ENCODE assay signal across 8 mouse cellular contexts in genomic region chr17:35837487-35837886, GRCm38 (mm10). TPM values are rescaled to one million over a fixed set of nuclear protein-coding genes. Genes with fewer than 3 reads are reported as not detected.
A peak's percentile ranks its signal among the peaks of the same experiment; 100 is the strongest.
DNase-seq lines count a peak whose midpoint lies in the region; ATAC-seq lines count a peak whose summit lies in the region.

No protein-coding gene starts in this region.

- peak overlapping the region; percentile 81 for H3K4me3 ChIP-seq in embryonic facial prominence, embryonic 11.5 days (ENCODE audit: low read depth, low read length)
- H3K4me3 ChIP-seq in limb, embryonic 13.5 days: peak overlapping the region; percentile 76
- H3K4me3 ChIP-seq in midbrain, embryonic 16.5 days (ENCODE audit: low read depth, low read length): peak overlapping the region; percentile 72

- no peaks in the 10 kb centered on the region for H3K27me3 ChIP-seq in embryonic facial prominence, embryonic 11.5 days (ENCODE audit: control insufficient read depth, insufficient read depth, low read length)
- H3K27me3 ChIP-seq in limb, embryonic 13.5 days: no peaks in the 10 kb centered on the region
- H3K27me3 ChIP-seq in midbrain, embryonic 16.5 days (ENCODE audit: control insufficient read depth, insufficient read depth, low read depth, low read length): no peaks in the 10 kb centered on the region

- H3K4me1 ChIP-seq in embryonic facial prominence, embryonic 11.5 days (ENCODE audit: control insufficient read depth, insufficient read depth, low read length): peaks cover 6% of the 10 kb centered on the region; the same call in 1 of the 2 replicates
- peaks cover 49% of the 10 kb centered on the region for H3K4me1 ChIP-seq in limb, embryonic 13.5 days
- H3K4me1 ChIP-seq in midbrain, embryonic 16.5 days (ENCODE audit: control insufficient read depth, insufficient read depth, low read length): peaks cover 44% of the 10 kb centered on the region

- no peak for ATAC-seq in embryonic facial prominence, embryonic 11.5 days (replicated peaks; ENCODE audit: insufficient number of reproducible peaks, low FRiP score, low TSS enrichment, low read depth)
- ATAC-seq in limb, embryonic 13.5 days (ENCODE audit: low FRiP score, low read depth): no peak
- ATAC-seq in midbrain, embryonic 16.5 days: no peak

- intact Hi-C loops in gastrocnemius, postnatal 36 days (cut with DNase I): loop anchor here (2.0 kb wide), 1 partner anchor 35 kb away; no protein-coding TSS in a partner anchor

- no peak overlapping the region for H3K4me2 ChIP-seq in embryonic facial prominence, embryonic 11.5 days (ENCODE audit: low read depth, low read length)
- peak overlapping the region; percentile 80 for H3K4me2 ChIP-seq in limb, embryonic 13.5 days (replicated peaks)
- peak overlapping the region; percentile 81 for H3K4me2 ChIP-seq in midbrain, embryonic 16.5 days (ENCODE audit: low read length)

- peak overlapping the region; percentile 92 for H3K27ac ChIP-seq in embryonic facial prominence, embryonic 11.5 days (replicated peaks; ENCODE audit: low read depth, low read length)
- peak overlapping the region; percentile 97 for H3K27ac ChIP-seq in limb, embryonic 13.5 days
- peak overlapping the region; percentile 97 for H3K27ac ChIP-seq in midbrain, embryonic 16.5 days (ENCODE audit: low read length)

- WGBS in embryonic facial prominence, embryonic 11.5 days: under 1% methylated on average over 18 of the region's 18 CpGs
- WGBS in limb, embryonic 13.5 days: 0% methylated on average over 18 of the region's 18 CpGs
- WGBS in midbrain, embryonic 16.5 days: under 1% methylated on average over 18 of the region's 18 CpGs

- peaks cover 19% of the 10 kb centered on the region for H3K36me3 ChIP-seq in embryonic facial prominence, embryonic 11.5 days (replicated peaks; ENCODE audit: control insufficient read depth, insufficient read depth, low read depth, low read length)
- H3K36me3 ChIP-seq in limb, embryonic 13.5 days: peaks cover 42% of the 10 kb centered on the region
- H3K36me3 ChIP-seq in midbrain, embryonic 16.5 days (ENCODE audit: control insufficient read depth, insufficient read depth, low read length): peaks cover 19% of the 10 kb centered on the region

- H3K9me3 ChIP-seq in embryonic facial prominence, embryonic 11.5 days (replicated peaks; ENCODE audit: control insufficient read depth, low read length): no peaks in the 10 kb centered on the region
- H3K9me3 ChIP-seq in limb, embryonic 13.5 days: no peaks in the 10 kb centered on the region
- no peaks in the 10 kb centered on the region for H3K9me3 ChIP-seq in midbrain, embryonic 16.5 days (replicated peaks; ENCODE audit: control insufficient read depth, low read length, poor library complexity, severe bottlenecking)

- peak; percentile 30 for DNase-seq in gastrocnemius, adult 18-20 months (ENCODE audit: low spot score)
- DNase-seq in gastrocnemius, postnatal 36 days: no peak
- peak; percentile 68 for DNase-seq in Muller cell, postnatal 12 days (ENCODE audit: inconsistent ontology term)
- DNase-seq in embryonic facial prominence, embryonic 11.5 days (ENCODE audit: low spot score): peak; percentile 75
- peak; percentile 73 for DNase-seq in heart, postnatal 4 days
- peak; percentile 81 for DNase-seq in thymus, postnatal 25 days

- peak overlapping the region; percentile 97 for H3K9ac ChIP-seq in embryonic facial prominence, embryonic 11.5 days (replicated peaks; ENCODE audit: low read length)
- H3K9ac ChIP-seq in limb, embryonic 13.5 days: peak overlapping the region; percentile 98
- peak overlapping the region; percentile 93 for H3K9ac ChIP-seq in midbrain, embryonic 16.5 days (ENCODE audit: low read depth, low read length)

RNA-seq across cellular contexts. Expression of gene Tubb5, which starts 0.6 kb away (rescaled TPM):
- 10 to 100 TPM; 25.7 to 34.7 TPM for total RNA-seq in gastrocnemius, adult 18-20 months (2021)
- 10 to 100 TPM; 34.7 to 38.6 TPM for total RNA-seq in gastrocnemius, postnatal 36 days (2021)
- polyA plus RNA-seq in embryonic facial prominence, embryonic 11.5 days (2014; fragmentation: Nextera tagmentation; extraction: Ambion mirVana): 1,420 and 1,481 TPM in 2 replicates
- 100 to 1,000 TPM; 908 to 913 TPM for total RNA-seq in heart, postnatal 4 days (2021)
- polyA plus RNA-seq in limb, embryonic 13.5 days (2015; fragmentation: Nextera tagmentation; extraction: Ambion mirVana): 1,168 and 1,170 TPM in 2 replicates
- 1,852 and 1,913 TPM in 2 replicates for polyA plus RNA-seq in midbrain, embryonic 16.5 days (2015; fragmentation: Nextera tagmentation; extraction: Ambion mirVana)

RNA-seq across cellular contexts. Expression of gene Mdc1, which starts 3.8 kb away (rescaled TPM):
- total RNA-seq in gastrocnemius, adult 18-20 months (2021): 1 to 10 TPM; 4.2 to 6.7 TPM
- total RNA-seq in gastrocnemius, postnatal 36 days (2021): 1 to 10 TPM; 2.9 to 3.5 TPM
- 22.2 and 23.4 TPM in 2 replicates for polyA plus RNA-seq in embryonic facial prominence, embryonic 11.5 days (2014; fragmentation: Nextera tagmentation; extraction: Ambion mirVana)
- total RNA-seq in heart, postnatal 4 days (2021): 10 to 100 TPM; 37.9 to 40.6 TPM
- polyA plus RNA-seq in limb, embryonic 13.5 days (2015; fragmentation: Nextera tagmentation; extraction: Ambion mirVana): 13.5 and 15.5 TPM in 2 replicates
- 8.6 and 10.3 TPM in 2 replicates for polyA plus RNA-seq in midbrain, embryonic 16.5 days (2015; fragmentation: Nextera tagmentation; extraction: Ambion mirVana)

RNA-seq across cellular contexts. Expression of gene Flot1, which starts 14.5 kb away (rescaled TPM):
- 10 to 100 TPM; 58.1 to 61.3 TPM for total RNA-seq in gastrocnemius, adult 18-20 months (2021)
- 10 to 100 TPM; 44.0 to 44.1 TPM for total RNA-seq in gastrocnemius, postnatal 36 days (2021)
- polyA plus RNA-seq in embryonic facial prominence, embryonic 11.5 days (2014; fragmentation: Nextera tagmentation; extraction: Ambion mirVana): 46.7 and 53.8 TPM in 2 replicates
- 100 to 1,000 TPM in 1 of 2 experiments, 10 to 100 TPM in 1; 97.8 to 105 TPM for total RNA-seq in heart, postnatal 4 days (2021)
- polyA plus RNA-seq in limb, embryonic 13.5 days (2015; fragmentation: Nextera tagmentation; extraction: Ambion mirVana): 50.2 and 57.5 TPM in 2 replicates
- 102 and 104 TPM in 2 replicates for polyA plus RNA-seq in midbrain, embryonic 16.5 days (2015; fragmentation: Nextera tagmentation; extraction: Ambion mirVana)

RNA-seq across cellular contexts. Expression of gene Ier3, which starts 16.0 kb away (rescaled TPM):
- total RNA-seq in gastrocnemius, adult 18-20 months (2021): 1 to 10 TPM; 7.1 to 8.0 TPM
- 1 to 10 TPM; 5.3 to 5.4 TPM for total RNA-seq in gastrocnemius, postnatal 36 days (2021)
- polyA plus RNA-seq in embryonic facial prominence, embryonic 11.5 days (2014; fragmentation: Nextera tagmentation; extraction: Ambion mirVana): 2.7 and 3.4 TPM in 2 replicates
- 10 to 100 TPM; 39.7 to 42.5 TPM for total RNA-seq in heart, postnatal 4 days (2021)
- polyA plus RNA-seq in limb, embryonic 13.5 days (2015; fragmentation: Nextera tagmentation; extraction: Ambion mirVana): 13.7 and 14.7 TPM in 2 replicates
- polyA plus RNA-seq in midbrain, embryonic 16.5 days (2015; fragmentation: Nextera tagmentation; extraction: Ambion mirVana): 8.9 and 10.5 TPM in 2 replicates

RNA-seq across cellular contexts. Expression of gene Nrm, which starts 23.6 kb away (rescaled TPM):
- total RNA-seq in gastrocnemius, adult 18-20 months (2021): 1 to 10 TPM in 1 of 2 experiments, under 1 TPM in 1; 0.68 to 1.5 TPM
- total RNA-seq in gastrocnemius, postnatal 36 days (2021): 1 to 10 TPM; 1.6 to 2.0 TPM
- 48.8 and 53.2 TPM in 2 replicates for polyA plus RNA-seq in embryonic facial prominence, embryonic 11.5 days (2014; fragmentation: Nextera tagmentation; extraction: Ambion mirVana)
- 10 to 100 TPM; 26.3 to 32.2 TPM for total RNA-seq in heart, postnatal 4 days (2021)
- polyA plus RNA-seq in limb, embryonic 13.5 days (2015; fragmentation: Nextera tagmentation; extraction: Ambion mirVana): 54.9 and 55.1 TPM in 2 replicates
- polyA plus RNA-seq in midbrain, embryonic 16.5 days (2015; fragmentation: Nextera tagmentation; extraction: Ambion mirVana): 13.5 and 14.6 TPM in 2 replicates

Comparison
In these comparisons a context has a peak if more than half of its experiments do, and no peak if none do; other contexts are left out.
1. DNase-seq: peak in gastrocnemius, adult 18-20 months (single experiment), Muller cell, postnatal 12 days (single experiment), embryonic facial prominence, embryonic 11.5 days (single experiment), heart, postnatal 4 days (single experiment) and thymus, postnatal 25 days (single experiment); none in gastrocnemius, postnatal 36 days (0 of 2).
2. RNA of gene Tubb5, which starts 0.6 kb away (total RNA-seq): 908 to 913 TPM in heart, postnatal 4 days; 34.7 to 38.6 TPM in gastrocnemius, postnatal 36 days and 25.7 to 34.7 TPM in gastrocnemius, adult 18-20 months; every median in the first group is over 10 times any median in the second.
3. RNA of gene Mdc1, which starts 3.8 kb away (total RNA-seq): 37.9 to 40.6 TPM in heart, postnatal 4 days; 4.2 to 6.7 TPM in gastrocnemius, adult 18-20 months and 2.9 to 3.5 TPM in gastrocnemius, postnatal 36 days; every median in the first group is over 4 times any median in the second.
4. Peak in every context shown above with its lines, with median percentiles within 50 percentile points of each other: H3K27ac ChIP-seq, H3K4me3 ChIP-seq and H3K9ac ChIP-seq.